Mouse (Mus musculus) ovary, adult 2 months (tissue): ENCODE data around the gene Plekhb2. TPM values are rescaled to one million over a fixed set of nuclear protein-coding genes. Genes with fewer than 3 reads are reported as not detected.

Source experiments
- polyA plus RNA-seq: library from polyadenylated mRNA; depleted of rRNA; stranded (reverse); fragments of >200 nt; gene quantifications from 2 replicates; pipeline ENCODE4 v1.2.3, GENCODE M21; 2012; rRNA removed

Gene Plekhb2
- 53.4 and 54.8 TPM in 2 replicates for polyA plus RNA-seq

DNA sequence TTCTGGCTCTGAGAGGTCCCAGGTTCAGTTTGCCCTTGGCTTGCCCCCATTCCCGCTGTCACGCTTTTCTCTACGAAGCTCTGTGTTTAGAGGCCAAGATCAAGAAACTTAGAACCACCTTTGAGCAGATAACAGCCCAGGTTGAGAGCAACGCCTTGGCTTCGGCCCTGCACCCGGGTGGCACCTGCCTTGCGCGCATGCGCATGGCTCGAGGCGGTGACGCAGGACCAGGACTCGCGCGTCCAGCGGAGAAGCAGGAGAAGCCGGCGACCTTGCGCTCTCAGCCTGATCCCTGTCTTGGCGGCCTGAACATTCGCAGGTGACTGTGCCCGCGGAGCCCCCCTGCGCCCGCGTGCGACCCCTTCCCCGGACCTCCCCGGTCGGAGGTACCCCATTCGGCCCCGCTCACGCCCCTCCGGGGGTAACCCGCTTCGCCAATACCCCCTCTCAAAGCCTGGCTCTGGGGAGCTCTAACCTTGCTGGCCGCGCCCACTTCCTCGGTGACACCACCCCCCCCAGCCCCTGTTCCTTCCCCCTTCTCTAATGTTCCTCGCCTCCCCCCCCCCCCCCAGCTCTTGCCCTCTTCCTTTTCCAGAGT, at the start of gene Plekhb2:
Gene Plekhb2 (plus strand): TSS at position 232 of the 598 bp plus-strand sequence.

DNA sequence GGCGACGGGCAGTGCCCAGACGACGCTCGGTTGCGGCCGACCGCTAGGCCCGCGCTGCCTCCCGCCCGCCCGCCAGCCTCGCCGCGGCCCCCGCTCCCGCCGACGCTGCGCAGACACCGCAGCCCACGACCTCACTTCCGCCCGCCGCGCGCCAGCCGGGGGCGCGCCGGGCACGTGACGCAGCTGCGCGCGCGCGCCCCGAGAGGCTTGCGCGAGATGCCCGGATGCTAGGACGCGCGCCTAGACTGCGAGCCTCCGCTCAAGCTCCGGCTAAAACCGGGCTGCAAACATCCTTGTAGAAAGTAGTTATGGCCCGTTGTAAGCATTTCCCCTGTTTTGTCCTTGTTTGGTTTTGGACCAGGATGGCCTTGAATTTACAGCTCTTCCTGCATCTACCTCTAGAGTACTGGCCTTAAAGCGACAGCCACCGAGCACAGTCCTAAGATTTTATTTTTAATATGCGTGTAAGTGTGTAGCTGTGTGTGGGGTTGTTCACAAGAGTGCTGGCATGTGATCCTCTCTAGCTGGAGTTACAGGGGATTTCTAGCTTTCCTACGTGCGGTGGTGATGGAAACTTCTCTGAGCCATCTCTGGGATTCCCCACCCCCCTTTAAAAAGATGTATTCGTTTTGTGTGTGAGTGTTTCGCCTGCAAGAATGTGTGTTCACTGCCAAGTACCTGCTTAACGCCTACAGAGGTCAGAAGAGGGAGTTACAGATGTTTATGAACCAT, 6.7 kb upstream of the Plekhb2 start, which contains the start of gene Fam168b:
Gene Fam168b (minus strand): TSS at position 179 of the 732 bp plus-strand sequence.

Other genes with a start within 250 kb of the Plekhb2 start
- gene Fam168b, start 6.9 kb upstream of the Plekhb2 start, polyA plus RNA-seq = 459 and 685 TPM in 2 replicates